Mouse (Mus musculus) retina, adult 2 months (tissue): Measurements from ENCODE around the gene Grap.
A peak's percentile ranks its signal among the peaks of the same experiment; 100 is the strongest.
"Not testable (repeated sequence)": the region's sequence is repeated elsewhere in the genome, so short reads cannot be mapped to it uniquely, and the experiment has no call there.

Experiments used
- DNase-seq: peaks from one replicate; pipeline ENCODE4 v3.0.0-alpha.2; 2012; ENCODE audit warnings: low read depth, low spot score

Gene Grap

DNA sequence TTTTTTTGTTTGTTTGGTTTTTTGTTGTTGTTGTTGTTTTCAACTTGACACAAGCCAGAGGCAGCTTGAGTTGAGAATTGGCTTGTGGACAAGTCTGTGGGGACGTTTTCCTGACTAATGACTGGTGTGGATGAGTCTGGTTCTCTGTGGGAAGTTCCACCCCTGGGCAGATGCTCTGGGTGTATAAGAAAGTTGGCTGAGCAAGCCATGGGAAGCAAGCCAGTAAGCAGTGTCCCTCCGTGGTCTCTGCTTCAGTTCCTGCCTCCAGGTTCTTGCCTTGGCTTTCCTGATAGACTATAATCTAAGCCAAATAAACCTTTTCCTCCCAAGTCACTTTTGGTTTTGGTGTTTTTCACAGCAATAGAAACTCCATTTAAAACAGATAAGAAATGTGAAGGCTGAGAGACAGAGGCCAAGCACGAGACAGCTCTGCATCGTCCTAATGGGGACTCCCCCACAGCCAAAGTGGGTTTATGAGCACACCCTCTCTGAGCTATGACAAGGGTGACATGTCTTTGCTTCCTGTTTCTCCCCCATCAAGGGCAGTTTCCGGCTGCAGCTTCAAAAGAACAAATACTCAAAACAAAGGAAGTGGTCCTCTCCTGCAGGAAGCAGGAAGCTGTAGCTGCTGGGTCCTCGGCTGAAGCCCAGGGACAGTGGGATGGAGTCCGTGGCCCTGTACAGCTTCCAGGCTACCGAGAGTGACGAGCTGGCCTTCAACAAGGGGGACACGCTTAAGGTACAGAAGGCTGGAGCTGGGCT is at the start of gene Grap:
Grap (plus strand) TSS at position 580 of the 762 bp plus-strand sequence.
- no peak for DNase-seq

DNA sequence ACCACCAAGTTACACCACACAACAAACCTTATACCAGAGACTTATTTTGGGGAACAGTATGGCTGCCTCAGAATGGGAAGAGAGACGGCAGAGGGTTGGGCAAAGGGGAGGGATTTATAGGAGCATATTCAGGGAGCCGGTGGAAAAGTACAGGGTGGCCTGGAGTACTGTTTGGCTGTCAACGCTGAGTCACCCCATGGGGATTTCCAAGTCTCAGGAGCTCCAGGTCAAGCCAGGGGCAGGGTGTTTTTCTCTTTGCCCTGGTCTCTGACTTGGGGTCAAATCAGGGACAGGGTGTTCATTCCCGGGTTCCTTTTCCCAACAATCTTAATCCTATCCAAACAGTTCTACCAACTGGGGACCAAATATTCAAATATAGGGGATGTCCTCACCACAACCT is 45.0 kb upstream of the Grap start:
- DNase-seq = no peak

DNA sequence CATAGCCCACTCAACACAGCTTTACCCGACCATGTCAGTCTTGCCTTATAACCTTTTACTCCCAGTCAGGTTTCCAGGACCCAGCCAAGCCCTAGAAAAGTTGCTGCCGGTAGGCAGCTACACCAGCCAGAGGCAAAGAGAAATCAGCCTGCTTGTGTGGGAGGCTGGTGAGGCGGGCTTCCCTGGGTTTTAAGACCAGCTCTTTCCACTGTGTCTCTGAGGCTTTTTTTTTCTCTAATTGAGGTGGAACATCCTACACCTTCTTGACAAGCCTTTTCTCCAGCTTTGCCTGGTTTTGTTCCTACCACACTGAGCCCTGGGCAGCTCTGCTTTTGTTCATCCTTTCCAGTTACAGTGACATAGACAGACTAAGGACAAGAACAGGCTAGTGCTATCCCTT is 41.9 kb upstream of the Grap start:
- DNase-seq = no peak

DNA sequence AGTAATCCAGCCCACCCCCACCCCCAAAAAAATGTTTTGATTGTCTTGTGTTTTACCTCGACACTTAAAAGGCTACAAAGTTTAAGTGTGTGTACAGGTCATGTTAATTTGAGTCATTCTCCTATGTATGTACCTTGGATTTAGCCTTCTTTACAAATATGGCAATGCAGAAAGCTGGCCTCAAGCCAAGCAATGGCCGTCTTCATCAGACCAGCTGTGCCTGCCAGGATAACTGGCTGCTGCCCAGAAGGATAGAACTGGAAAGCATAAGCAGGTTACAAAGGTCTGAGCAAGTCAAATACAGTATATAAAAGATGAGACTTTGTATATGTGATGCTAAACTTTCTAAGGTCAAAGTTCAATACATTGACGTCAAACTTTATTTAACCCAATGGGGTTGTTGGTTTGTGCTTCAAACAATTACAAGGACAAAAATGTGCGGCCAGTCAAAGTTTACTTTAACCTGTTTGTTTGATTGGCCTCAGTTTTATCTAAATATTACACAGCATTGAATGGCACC is 40.9 kb upstream of the Grap start:
- no peak for DNase-seq

DNA sequence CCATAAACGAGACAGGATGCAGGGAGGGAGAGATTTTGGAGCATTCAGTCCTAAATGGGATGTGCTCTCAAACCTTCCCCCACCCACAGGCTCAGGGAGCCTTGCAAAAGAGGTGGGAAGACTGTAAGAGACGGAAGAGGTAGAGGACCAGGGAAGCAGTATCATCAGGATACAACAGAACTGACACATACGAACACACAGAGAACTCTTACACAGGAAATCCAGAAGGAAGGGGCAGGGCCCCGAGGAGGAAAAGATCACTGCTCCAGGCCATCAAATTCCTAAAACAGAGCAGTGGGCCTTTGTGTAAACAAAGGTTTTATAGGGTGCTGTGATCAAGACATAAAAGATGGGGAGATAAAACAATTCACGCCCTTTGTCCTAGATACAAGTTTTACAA is 38.7 kb upstream of the Grap start:
- no peak for DNase-seq

DNA sequence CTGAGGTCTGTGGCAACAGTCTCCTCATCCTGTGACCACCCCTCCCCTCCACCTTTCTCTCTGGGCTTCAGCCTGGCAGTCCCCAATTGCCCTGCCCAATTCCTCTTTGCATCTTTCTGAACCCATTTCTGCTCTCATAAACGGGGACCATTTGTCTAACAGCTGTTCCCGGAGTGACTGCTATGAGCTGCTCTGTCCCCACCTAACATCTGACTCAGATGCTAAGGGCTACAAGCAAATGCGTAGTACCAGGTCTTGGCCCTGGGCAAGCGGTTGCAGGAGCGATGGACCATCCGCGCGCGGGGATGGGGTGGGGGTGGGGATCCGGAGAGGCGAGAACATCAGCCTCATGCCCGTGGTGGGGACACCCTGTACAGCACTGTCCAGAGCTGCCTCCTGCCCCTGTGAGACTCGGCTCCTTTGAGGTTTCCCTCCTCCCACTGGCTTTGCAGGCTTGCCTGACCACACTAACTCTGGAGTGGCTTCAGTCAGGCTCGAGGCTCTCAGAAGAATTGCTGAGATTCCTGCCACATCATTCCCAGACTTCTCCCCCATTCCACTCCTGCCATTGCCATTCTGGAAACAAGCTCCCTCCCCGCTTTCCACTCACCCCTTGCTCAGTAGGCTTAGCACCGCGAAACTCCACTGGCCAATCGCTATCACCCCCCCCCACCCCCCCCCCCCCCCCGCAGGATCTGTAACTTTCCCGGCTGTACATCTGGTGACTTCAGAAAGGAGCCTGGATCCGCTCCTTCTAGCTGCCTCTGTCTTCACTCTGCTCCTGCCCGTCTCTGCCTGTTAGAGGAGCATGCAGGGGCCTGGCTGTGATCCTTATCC is 37.2 kb upstream of the Grap start:
- DNase-seq = no peak

DNA sequence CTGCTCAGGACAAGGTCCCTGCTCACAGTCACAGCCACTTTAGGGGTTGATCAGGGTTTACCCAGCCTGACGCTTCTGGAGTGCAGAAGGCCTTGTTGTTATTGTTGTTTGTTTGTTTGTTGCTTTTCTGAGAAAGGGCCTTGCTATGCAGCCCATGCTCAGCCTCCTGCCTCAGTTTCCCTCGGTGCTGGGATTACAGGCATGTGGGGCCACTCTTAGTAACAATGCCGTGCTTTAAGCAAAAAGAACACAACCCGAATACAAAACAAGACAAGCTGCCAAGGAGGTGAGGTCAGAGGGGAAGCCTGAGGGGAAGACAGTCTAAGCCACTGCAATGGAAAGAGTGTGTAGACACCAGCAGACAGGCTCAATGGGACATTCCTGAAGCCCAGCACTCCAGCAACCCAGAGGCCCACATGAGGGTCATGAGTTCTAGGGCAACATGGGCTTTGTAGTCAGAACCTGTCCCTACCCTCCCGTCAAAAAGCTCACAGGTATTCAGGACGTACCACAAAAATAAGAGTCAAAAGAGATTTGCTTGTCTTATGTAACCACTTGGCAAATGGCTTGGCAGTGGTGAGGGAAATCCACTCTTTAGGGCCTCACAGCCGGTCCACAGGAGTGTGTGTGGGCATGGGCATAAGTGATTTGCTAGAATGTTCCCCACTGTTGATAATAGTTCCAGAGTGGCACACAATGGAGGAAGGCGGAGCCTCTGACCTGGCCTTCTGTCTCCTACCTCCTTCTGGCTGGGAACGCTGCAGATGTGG is 36.4 kb upstream of the Grap start:
- no peak for DNase-seq

DNA sequence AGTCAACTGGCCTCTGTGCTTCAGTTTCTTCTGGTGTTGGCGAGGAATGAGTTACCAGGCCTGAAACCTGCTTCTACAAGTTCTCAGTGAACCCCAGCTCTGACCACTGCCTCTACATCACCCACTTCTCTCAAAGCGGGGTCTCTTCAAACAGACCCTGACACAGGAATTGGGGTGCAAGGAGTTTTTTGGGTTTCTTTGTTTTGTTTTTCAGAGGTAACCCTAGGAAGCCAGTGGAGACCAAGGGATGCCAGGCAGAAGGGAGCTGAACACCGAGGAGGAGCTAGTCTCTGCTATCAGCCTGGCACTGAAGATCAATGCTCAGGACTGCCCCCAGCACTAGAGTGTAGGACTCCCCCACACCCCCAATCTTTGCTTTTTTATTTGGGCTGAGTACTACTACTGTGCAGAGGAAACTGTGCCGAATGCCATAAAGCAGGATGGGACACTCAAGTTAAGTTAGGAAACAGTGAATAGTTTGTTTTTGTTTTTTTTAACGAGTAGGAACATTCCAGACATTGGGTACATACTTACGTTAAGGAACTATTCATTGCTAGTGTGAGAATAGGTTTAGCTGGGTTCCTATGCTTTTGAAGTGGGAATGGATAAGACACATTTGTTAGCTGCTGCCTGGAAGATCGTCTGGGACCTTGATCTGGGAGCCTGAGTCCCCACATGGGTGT is 35.6 kb upstream of the Grap start:
- DNase-seq = no peak

DNA sequence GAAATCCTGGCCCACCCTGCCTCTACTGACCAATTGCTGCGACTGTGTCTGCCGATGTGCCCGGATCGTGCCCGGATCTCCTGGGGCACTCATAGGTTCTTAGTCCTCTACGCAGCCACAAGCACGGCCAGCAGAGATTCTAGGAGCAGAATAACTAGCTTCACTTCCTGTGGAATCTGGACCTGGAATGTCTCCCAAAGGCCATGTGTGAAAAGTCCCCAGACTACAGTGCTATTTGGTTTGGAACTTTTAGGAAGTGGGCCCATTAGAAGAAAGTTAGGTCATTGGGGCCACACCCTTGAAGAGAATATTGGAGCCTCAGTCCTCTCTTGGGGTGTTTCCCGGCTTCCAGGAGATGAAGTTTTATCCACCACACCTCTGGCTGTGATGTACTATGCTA is 34.9 kb upstream of the Grap start:
- no peak for DNase-seq

DNA sequence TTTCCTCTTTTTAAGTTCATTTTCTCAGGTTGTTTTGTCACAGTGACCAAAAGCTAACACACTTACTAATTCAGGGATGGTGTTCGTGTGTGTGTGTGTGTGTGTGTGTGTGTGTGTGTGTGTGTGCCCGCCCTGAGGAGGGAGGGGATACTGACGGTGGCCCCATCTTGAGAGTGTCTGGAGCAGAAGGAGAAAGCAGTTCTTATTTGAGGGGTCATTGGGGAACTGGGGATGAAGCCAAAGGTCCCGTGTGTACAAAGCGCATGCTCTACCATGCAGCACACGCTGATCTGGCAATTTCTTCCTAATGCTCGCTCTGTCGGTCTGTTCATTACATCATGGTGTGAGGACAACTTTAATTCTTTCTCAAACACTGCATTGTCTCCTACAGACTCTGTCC is 34.5 kb upstream of the Grap start:
- no peak for DNase-seq

DNA sequence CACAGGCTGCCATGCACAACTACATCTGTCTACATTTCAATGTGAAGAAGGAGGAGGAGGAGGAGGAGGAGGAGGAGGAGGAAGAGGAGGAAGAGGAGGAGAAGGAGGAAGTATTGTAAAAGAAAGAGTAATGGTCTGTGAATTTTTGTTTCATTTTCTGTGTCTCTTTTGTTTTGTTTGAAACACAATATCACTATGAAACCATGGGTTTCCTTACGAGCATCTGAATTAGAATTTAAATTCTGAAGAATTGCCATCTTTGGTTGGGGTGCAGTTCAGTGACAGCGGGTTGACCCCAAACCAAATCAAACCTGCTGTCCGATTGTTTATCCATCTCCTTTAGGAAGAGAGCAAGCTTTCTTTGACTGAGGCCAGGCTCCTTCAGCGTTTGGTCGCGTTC is 33.7 kb upstream of the Grap start:
- no peak for DNase-seq

DNA sequence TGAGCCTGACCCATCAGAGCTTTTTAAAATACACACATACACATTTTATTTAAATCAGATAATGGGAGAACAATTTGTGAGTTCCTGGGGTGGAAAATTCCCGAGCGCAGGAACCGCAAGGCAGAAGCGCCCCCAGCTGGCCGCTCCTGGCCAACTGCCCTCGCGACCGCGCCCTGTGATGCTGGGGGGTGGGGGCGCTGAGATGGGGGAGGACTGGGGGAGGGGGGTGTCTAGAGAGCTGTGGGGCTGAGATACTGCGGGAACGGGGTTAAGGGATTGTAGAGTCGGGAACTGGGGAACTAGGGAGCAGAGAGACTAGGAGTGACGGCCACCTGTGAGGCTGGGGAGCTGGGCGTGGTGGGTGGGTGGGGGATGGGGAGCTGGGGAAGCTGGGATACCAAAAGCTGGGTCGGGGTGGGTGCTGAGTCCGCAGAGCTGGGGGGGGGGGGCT is 33.2 kb upstream of the Grap start:
- no peak for DNase-seq

DNA sequence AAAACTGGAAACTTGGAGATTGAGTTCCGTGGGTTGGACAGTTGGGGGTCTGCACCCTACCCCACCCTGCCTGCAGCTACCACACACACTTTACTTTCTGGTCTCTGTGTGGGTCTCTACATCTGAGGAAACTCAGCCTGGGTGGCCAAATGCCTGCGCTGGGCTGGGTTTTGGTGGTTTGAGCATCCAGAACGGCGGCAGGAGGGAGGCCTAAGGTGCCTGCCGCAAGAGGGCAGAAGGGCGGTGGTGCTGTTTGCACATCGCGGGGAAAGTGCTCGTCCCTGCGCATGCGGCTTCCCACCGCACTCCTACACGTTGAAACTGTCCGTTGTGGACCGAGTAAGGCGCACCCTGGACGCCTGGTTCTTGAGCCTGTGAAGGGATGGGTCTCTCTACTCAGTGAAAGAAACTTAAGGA is 32.8 kb upstream of the Grap start:
- DNase-seq = peak; percentile 33

DNA sequence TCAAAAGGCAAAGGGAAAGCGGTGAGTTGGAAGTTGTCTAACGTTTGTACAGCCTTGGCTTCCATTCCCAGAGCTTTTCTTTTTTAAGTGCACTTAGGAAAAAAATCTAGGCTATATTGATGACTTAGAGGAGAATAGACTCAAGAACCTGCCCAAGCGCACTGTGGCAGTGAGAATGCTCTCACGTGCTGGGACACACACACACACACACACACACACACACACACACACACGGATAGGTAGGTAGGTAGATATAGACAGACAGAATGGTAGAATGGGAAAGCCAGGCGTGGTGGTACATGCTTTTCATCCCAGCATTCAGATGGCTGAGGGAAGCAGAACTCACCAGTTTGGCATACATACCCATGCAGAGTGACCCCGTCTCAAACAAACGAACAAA is 32.3 kb upstream of the Grap start:
- no peak for DNase-seq

DNA sequence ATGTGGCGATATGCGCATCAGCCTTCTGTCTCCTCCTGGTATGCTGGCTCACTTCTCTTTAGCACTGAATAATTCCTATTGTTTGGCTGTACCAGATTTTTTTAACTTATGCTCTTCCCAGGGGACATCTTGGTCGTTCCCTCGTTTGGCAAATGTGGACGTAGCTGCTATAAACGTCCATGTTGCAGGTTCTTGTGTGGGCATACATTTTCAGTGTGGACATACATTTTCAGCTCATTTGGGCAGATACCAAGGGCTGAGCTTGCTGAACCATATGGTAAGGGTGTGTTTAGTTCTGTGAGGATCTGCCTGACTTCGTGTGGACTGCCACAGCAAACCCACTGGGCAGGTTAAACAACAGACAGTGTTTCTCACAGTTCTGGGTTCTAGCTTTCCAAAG is 27.9 kb upstream of the Grap start:
- DNase-seq = no peak

DNA sequence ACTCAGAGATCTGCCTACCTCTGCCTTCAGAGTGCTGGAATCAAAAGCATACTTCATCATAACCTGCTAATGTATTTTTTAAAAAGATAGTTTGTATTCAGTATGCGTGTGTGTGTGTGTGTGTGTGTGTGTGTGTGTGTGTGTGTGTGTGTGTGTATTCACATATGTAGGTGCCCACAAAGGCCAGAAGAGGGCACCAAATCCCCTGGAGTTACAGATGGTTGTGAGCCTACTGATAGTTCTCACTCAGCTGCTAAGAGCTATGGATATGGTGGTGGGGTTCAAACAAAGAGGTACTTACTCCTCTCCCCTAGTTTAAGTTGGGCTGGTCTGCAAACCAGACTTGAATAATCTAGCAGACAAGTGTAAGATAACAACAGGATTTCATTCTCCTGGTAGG is 26.6 kb upstream of the Grap start:
- no peak for DNase-seq

DNA sequence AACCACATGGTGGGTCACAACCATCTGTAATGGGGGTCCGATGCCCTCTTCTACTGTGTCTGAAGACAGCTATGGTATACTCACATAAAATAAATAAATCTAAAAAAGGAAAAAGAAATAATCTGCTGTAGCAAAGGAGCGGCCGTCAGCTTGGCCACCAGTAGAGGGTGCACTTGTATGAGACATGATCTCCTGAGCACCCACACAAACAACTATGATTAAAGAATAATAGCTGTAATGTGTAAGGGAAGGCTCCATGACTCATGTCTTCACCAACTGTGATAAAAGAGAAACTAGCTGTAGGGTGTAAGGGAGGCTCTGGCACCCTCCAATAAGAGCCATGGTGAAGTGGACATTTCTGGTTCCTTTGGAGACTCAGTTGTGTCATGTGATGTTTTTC is 23.4 kb upstream of the Grap start:
- DNase-seq = no peak

DNA sequence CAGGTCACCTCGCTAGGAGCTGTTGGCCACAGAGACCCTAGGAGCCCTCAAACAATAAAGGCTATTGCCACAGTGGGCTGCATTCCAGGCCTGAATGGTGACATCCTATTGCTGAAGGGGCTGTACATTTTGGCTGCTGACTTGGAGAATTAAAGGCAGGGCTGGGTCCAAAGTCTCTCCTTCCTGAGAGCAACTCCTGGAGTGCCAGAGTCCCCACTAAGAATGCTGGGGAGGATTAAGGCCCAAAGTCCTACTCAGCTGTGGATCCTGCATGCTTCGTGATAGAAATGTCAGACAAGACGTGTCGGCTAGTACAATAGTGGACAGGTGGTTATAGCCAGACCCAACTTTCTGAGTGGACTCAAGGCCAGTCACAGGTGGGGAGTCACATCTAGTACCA is 16.8 kb upstream of the Grap start:
- DNase-seq = not testable (repeated sequence)

DNA sequence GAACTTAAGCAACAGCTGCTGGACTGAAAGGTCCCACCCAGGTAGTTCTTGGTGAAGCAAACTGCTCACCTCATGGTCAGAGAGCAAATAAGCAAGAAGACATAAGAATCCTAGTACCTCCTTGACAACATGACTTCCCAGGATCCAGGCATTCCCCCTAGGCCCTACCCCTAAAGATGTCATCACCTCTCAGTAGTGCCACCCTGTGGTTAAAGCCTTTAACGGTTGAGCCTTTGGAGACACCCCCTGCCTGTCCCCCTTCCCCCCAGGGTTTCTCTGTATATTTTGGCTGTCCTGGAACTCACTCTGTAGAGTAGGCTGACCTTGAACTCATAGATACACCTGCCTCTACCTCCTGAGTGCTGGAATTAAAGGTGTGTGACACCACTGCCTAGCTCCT is 15.7 kb upstream of the Grap start:
- DNase-seq = no peak

DNA sequence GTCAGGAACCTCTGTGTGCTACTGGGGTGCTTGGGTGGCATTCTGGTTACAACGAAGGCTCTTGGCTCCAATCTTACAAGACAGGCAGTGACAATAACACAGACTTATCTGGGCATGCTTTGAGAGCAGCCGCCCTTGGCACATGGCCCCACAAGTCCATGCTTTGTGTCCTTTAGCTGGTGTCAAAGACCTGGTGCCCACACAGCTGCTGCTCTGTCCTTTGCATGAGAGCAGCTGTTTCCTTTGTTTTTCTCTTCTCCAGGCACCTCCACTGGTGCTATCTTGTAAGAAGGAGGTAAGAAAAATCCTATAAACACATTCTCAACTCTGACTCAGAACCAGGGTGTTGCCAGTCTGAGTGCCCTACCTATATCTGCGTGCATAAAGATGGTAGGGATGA is 15.2 kb upstream of the Grap start:
- no peak for DNase-seq

DNA sequence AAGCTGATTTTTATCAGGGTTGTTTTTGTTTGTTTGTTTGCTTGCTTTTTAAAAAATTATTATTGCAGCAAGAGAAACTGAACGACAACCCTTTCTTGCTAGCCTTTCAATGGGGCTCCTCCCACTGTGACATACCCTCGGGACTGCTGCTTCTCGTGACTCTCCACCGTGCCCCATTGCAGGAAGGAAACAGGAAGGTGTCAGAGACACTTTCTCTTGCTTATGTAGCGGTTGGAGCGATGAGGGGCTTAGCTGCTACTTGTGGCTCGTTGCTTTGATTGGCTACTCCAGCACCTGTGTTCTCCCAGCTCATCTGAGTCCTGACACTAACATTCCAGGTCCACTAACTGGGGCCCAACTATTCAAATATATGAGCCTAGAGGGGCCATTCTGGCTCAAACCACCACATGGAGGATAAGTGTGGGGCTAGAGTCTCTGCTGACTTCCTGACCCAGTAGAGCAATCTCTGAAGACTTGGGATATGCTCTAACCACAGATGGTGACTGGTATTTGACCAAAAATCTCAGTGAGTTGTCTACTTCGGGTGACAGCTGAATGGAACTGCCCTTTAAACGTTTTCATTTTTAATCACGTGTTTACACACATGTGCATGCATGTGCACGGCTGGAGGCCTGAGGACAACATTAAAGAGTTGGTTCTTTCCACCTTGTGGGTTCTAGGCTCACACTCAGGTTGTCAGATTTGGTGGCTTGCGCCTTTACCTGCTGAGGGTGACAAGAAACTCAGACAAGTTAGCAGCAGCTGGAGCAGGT is 14.1 kb upstream of the Grap start:
- DNase-seq = no peak
